Comparison of ENCODE assay signal across 13 mouse cellular contexts in genomic region chr11:35361071-35361470, GRCm38 (mm10).
"Had no signal": no experiment of that assay in that cellular context is flagged by ENCODE, and none has a peak within 500 bp of the region (broad histone marks: within the 10 kb centered on the region; RNA-seq: fewer than 3 reads in every experiment).

No protein-coding gene starts in this region.

- ATAC-seq: hindbrain, embryonic 16.5 days; intestine, embryonic 15.5 days; midbrain, embryonic 15.5 days had no signal

- DNase-seq: kidney, adult 18-20 months; kidney, adult 9 months; kidney, postnatal 14 days; kidney, postnatal 4 days; liver, embryonic 13.5 days; lung, adult 2 months; lung, postnatal 14 days; lung, postnatal 4 days; thymus, adult 18-20 months; thymus, postnatal 36 days had no signal
